Mouse (Mus musculus): ENCODE results near the gene Tspo2. TPM values are rescaled to one million over a fixed set of nuclear protein-coding genes. Genes with fewer than 3 reads are reported as not detected.

Gene Tspo2
- not detected for total RNA-seq (2023)

DNA sequence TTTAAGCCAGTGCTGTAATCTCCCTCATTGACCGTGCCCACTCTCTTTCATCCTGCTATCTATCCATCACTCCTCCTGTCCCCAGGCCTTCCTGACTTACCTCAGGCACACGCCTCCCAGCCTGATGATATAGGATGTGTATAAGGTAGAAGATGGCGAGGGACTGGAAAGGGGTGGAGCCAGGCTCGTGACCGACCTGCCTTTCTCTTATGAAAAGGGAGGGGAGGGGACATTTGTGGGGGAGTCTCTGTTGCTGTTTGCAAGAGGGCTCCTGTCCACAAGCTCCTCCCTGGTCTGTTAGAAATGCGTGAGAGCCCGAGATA is at the start of gene Tspo2:
TSS of gene Tspo2 (minus strand) at position 170 of the 323 bp plus-strand sequence.

DNA sequence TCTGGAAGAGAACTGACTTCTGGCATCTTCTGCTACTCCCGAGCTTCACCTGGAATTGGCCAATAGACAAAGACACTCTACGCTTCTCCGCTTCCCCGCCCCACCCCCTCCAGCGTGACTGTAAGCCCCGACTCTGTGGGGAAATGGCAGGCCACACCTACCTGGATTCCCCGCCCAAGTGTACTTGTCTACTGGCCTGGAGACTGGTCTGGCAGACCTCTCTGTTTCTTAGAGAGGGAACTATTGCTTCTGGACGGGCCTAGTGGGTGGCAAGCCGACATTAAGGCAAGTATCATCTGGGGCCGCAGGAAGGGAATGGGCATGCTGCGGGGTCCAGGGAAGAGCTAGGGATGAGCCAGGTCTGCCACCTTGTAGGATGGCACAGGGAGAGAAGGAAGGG is 3.4 kb upstream of the Tspo2 start, which contains the start of gene Unc5cl:
TSS of gene Unc5cl (plus strand) at position 214 of the 400 bp plus-strand sequence.

DNA sequence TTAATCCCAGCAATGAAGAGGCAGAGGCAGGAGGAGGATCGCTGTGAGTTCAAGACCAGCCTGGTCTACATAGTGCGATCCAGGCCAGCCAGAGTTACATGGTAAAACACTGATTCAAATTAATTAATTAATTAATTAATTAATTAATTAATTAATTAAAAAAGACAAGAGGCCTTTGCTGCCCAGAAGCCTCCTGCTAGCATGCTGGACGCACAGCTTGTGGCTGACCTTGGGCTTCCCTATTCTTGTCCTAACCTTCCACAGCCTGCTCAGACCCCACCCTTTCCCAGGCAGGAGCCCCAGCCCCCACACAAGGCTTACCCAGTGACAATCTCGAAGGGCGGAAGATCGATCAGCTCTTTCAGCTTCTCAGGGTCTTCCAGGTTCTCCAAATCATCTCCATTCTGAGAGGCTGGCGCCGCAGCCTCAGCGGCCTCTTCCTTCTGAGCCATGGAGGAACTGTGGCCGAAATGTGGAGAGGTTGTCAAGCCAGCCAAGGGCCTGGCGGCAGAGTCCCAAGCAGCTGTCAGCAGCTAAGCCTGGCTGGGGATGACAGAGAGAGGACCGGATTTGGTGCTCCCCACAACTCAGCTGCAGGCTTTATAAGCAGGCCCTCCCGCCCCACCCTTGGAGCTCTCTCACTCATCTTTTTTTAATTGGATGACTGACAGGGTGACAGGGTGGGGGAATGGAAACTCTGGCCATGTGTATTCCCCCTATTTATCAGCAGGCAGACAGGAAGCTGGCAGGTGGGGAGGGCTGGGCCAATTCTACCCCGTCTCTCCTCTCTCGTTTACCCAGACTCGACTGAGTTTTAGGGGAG is 19.0 kb downstream of the Tspo2 start, which contains the start of gene Apobec2:
TSS of gene Apobec2 (minus strand) at position 773 of the 823 bp plus-strand sequence.

DNA sequence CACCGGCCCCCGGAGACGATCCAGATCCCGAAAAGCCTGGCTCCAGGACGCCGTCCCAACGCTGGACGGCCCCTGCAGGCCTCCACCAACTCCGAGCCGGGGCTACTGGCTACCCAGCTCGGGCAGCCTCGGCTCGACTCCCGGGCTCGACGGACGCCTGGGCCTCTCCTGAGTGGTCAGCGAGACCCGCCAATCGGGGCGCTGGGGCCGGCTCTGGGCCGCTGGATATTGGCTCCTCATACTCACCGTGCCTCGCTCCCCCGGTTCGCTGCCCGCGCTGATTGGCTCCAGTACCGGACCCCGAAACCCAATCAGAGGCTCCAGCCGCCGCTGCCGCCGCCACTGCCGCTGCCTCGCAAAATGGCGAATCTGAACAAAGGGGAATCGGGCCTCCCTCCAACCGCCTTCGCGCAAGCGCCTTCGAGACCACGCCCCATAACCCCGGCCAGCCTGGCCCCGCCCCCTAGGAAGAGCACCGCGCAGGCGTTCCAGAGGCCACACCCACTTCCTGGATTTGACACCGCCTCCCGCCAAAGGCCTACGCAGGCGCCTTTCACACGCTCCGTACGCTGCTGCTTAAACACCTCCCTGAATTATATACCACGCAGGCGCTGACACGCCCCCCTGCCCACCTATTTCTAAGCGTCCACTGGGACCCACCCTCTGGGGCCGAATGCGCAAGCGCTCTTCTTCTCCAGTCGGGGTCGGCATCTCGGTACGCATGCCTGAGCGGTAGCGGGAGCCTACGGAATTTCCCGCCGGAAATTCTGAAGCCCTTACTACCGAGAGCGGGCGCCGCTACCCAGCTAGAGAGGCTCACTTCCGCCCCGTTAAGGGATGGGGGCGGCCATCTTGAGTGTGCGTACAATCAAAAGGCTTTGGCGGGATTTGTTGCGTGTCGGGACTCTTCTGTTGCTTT is 41.7 kb downstream of the Tspo2 start, which contains the start of the genes Nfya and Oard1:
TSS of gene Nfya (minus strand) at position 527 of the 919 bp plus-strand sequence.
TSS of gene Oard1 (plus strand) at position 635 of the 919 bp plus-strand sequence.

Other genes starting within 250 kb of the Tspo2 start
- 1 to 10 TPM; 1.6 to 3.7 TPM for gene Trem1, start 218.8 kb downstream of the Tspo2 start, total RNA-seq (2023)
- not detected for gene Trem3, start 203.7 kb downstream of the Tspo2 start, total RNA-seq (2023)
- gene Treml4, start 187.2 kb downstream of the Tspo2 start, total RNA-seq (2023), result 1 to 10 TPM; 2.0 to 2.4 TPM
- gene Treml2, start 152.0 kb downstream of the Tspo2 start, total RNA-seq (2023), result 100 to 1,000 TPM; 174 to 186 TPM
- 10 to 100 TPM; 11.2 to 11.3 TPM for gene B430306N03Rik, start 135.4 kb downstream of the Tspo2 start, total RNA-seq (2023)
- gene Trem2, start 105.1 kb downstream of the Tspo2 start, total RNA-seq (2023), result not detected
- not detected for gene Treml1, start 91.6 kb downstream of the Tspo2 start, total RNA-seq (2023)
- gene Nfya, start 41.6 kb downstream of the Tspo2 start, total RNA-seq (2023), result 100 to 1,000 TPM; 118 TPM
- 10 to 100 TPM; 50.5 to 59.6 TPM for gene Oard1, start 41.5 kb downstream of the Tspo2 start, total RNA-seq (2023)
- under 1 TPM in 1 of 2 experiments, not detected in 1; 0.64 TPM for gene Apobec2, start 18.6 kb downstream of the Tspo2 start, total RNA-seq (2023)
- 1 to 10 TPM; 4.8 to 7.3 TPM for gene Unc5cl, start 3.4 kb upstream of the Tspo2 start, total RNA-seq (2023)

Measured in B cell, adult 67 days (primary cell).